Mouse (Mus musculus) large intestine, adult 2 months (tissue): ENCODE measurements around the gene Fbxl21. TPM values are rescaled to one million over a fixed set of nuclear protein-coding genes. Genes with fewer than 3 reads are reported as not detected.

Source experiments
- DNase-seq: peaks from one replicate; pipeline ENCODE4 v3.0.0-alpha.2; 2012; ENCODE audit warnings: low read depth, low spot score
- WGBS: fragments of 180-500 bp; shearing (Covaris S2); methylation state at CpG from one replicate; pipeline ENCODE4 v1.1.7; 2018; 5-methylcytosine and 5-hydroxymethylcytosine counted together
- polyA plus RNA-seq: library from polyadenylated mRNA; depleted of rRNA; stranded (reverse); fragments of >200 nt; gene quantifications from 2 replicates; pipeline ENCODE4 v1.2.3, GENCODE M21; 2012

The Fbxl21 gene
- polyA plus RNA-seq, 1 experiment = 1.7 TPM

DNA sequence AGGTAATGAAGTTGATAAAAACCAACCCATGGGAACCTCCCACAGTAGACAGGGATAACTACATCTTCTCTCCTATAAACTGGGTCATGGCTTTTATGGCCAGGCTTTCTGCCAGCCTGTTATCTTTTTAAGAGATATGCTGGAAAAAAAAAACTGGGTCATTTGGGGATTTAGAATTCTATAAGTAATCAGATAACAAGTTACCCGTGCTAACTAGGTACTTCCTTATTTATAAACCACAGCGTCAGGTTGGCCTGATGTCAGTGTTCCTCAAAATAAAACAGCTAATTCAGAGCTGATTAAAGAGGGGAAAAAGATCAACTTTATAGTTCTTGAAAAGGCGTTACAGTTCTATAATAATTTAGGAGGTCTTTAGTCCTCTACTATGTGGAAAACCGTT is 6.8 kb downstream of the Fbxl21 start:
- no peak for DNase-seq
- WGBS = 32% methylated on average over 4 of the region's 4 CpGs

- 45% methylated on average over 8 of the region's 8 CpGs for WGBS
These were observed 7.4 kb downstream of the Fbxl21 start for GRCm38 (mm10) chr13:56529685-56530084.

GRCm38 (mm10) chr13:56534931-56535330 is 12.7 kb downstream of the Fbxl21 start:
- DNase-seq = no peak
- WGBS = 82% methylated on average over 5 of the region's 5 CpGs

More at GRCm38 (mm10) chr13:56529685-56530084, 7.4 kb downstream of the Fbxl21 start:
- DNase-seq = no peak

DNA sequence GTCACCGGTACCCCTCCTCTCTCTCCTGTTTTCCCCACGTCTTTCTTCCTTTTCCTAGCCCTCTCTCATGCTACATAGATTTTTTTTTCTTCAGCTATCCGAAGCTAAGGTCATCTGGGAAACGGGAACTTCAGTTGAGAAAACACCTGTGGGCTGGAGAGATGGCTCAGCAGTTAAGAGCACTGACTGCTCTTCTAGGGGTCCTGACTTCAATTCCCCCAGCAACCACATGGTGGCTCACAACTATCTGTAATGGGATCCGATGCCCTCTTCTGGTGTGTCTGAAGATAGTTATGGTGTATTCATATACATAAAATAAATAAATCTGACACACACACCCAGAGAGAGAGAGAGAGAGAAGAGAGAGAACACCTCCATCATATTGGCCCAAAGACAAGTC is 13.3 kb downstream of the Fbxl21 start:
- WGBS = 74% methylated on average over 5 of the region's 5 CpGs
- no peak for DNase-seq

GRCm38 (mm10) chr13:56537026-56537425 is 14.8 kb downstream of the Fbxl21 start:
- WGBS = 87% methylated on average over 12 of the region's 12 CpGs
- no peak for DNase-seq

DNA sequence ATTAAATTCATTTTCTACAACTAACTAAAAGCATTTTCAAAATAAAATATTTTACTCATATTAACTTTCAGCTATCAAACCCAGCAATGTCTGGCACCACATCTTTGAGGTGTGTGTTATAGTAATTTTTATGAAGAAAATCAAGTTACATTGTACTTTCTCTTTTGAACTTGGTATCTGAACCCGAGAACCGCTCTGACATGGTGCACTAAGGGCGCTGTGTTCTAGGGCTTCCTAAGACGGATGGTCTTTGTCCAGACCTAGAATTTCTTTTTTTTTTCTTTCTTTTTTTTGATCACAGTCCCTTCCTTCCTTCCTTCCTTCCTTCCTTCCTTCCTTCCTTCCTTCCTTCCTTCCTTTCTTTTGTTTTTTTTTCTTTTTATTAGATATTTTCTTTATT is 17.6 kb downstream of the Fbxl21 start:
- 93% methylated on average over 4 of the region's 4 CpGs for WGBS
- DNase-seq = no peak

- WGBS = 75% methylated on average over 9 of the region's 9 CpGs
These were observed 21.5 kb downstream of the Fbxl21 start for GRCm38 (mm10) chr13:56543805-56544204.

GRCm38 (mm10) chr13:56544956-56545355 is 22.7 kb downstream of the Fbxl21 start:
- DNase-seq = no peak
- WGBS = 75% methylated on average over 3 of the region's 3 CpGs

More at GRCm38 (mm10) chr13:56543805-56544204, 21.5 kb downstream of the Fbxl21 start:
- DNase-seq = no peak

DNA sequence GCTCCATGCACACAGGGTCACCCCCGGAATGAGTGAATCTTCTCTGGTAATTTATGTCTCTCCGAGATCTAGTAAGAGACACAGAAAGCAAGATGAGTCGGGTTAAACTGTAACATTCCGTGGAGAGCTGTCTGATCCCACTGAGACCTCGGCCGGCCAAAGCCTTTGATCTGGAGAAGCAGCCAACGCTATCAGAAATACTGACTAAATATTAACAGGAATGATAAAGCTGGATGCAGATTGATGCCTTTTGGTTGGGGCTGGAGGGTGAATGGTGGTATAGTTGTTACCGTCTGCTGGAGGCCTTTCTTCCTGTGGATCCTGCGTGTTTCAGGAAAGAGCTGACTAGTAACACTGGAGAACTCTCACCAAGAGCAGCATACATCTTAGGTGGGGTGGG is 26.1 kb downstream of the Fbxl21 start, which contains the start of gene Lect2:
Gene Lect2, minus strand, starts transcription at position 102 of the 400 bp plus-strand sequence.
- DNase-seq = no peak

DNA sequence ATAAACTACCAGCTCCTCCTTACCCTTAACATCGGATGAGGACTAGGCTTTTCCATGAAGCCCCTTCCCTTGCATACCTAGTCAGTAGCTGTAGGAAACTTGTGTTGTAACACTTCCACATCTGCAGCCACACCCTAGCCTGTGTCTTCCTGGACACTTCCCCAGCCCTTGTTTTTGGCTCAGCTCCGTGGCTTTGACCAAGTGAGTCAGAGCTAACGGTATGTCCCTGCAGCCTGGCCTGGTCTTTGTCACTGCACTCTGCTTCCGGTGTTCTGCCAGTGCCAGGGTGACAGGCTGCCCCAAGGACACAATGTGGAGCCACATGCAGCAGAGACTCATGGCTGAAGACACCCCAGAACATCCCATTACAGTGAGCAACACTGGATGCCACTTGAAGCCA is 27.1 kb downstream of the Fbxl21 start:
- 28% methylated on average over 4 of the region's 4 CpGs for WGBS
- no peak for DNase-seq

More for the DNA sequence above, 26.1 kb downstream of the Fbxl21 start, which contains the start of gene Lect2:
- WGBS = 36% methylated on average over 9 of the region's 9 CpGs

DNA sequence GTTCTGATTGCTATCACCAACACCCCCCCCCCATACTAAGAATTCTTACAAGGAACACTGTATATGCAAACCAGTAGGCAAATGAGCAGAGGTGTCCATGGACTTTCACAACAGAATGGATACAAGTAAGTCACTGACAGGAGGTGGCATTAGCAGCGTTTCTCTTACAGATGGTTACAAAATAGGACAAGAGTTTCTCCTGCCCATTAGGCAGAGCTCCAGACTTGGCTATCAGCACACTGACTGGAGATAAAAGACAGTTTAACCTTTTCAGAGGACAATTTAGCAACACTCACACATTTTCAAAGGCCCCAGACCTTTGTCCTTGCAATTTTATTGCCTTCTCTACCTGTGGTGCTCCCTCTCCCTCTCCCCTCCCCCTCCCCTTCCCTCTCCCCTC is 28.3 kb downstream of the Fbxl21 start:
- no peak for DNase-seq
- 7% methylated on average over 1 of the region's 1 CpGs for WGBS

DNA sequence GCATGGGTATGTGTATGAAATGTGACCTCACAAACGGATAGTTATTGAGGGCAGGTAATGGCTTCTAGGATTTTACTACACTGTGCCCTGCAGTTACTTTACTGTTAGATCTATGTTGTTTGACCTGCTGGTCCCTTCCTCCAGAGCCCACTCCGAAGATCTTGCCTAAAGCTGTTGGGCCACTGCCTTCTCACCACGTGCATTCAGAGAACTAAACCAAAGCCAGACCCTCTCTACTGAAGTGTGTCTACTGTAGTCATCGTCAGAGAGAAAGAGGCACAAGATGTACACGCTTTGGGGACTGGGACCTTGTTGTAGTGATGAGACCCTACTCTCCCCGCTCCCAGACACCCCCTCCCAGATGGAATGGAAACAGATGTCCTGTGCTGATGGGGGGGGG is 29.4 kb downstream of the Fbxl21 start:
- DNase-seq = no peak
- WGBS = 88% methylated on average over 6 of the region's 6 CpGs

DNA sequence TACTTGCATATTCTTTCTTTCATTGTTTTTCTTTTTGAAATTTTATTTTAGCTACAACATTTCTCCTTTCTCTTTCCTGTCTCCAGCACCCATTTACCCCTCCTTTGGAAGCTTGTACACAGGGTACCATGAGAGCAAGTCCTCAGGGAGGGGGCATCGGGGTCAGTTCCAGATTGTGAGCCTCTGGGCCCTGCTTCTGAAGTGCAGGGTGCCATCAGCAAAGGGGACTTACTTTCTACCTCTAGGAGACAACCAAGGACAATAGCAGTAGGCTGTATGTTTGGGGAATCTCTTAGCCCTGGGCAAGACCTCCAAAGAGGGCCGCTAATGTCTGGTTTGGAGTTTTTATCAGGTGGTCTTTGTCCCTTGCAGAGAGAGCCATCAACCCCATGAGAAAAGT is 31.7 kb downstream of the Fbxl21 start:
- 65% methylated on average over 2 of the region's 2 CpGs for WGBS
- DNase-seq = no peak

DNA sequence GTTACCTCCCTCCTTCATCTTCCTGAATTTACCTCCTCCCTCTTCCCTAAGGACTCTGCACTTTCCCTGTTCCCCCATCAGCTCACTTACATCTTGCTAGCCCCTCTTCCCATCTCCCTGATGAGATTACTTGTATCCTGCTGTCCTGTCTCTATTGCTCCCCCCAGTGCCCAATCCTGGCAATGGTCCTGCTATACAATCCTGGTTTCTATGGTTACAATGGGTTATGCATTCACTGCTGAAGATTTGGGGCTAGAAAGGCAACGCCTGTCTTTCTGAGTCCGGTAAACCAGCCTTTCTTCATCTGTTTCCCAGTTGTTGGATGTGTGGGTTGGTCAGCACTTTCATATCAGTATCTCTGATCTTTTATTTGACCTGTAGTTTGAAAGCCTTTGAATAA is 32.1 kb downstream of the Fbxl21 start:
- WGBS = 26% methylated on average over 2 of the region's 2 CpGs
- no peak for DNase-seq

- 0% methylated on average over 1 of the region's 1 CpGs for WGBS
- no peak for DNase-seq
These were observed 33.7 kb downstream of the Fbxl21 start for GRCm38 (mm10) chr13:56555957-56556356.

GRCm38 (mm10) chr13:56556701-56557100 is 34.4 kb downstream of the Fbxl21 start:
- 66% methylated on average over 3 of the region's 3 CpGs for WGBS
- no peak for DNase-seq

- WGBS = 28% methylated on average over 3 of the region's 3 CpGs
- DNase-seq = no peak
These were observed 36.5 kb downstream of the Fbxl21 start for GRCm38 (mm10) chr13:56558811-56559210.

DNA sequence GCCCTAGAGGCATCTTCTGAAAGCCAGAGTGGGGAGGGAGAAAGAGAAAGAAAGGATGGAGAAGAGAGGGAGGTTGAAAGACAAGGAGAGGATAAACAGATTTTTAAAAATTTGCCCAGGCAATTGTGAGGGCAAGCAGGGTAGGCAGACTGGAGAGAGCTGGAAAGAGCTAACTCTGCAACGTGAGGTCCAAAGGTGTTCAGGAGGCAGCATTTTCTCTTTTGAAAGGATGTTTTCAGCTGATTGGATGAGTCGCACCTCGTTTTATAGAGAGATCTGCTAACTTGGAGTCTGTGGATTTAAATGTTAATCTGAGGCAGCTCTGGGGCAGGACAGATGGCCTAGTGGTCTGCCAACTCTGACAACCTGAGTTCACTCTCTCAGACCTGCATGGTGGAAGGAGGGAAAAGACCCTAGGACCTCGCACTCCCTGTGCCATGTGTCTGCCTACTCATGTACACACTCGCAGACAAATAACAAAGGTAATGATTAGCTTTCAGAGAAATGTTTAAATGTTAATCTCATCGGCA is 37.6 kb downstream of the Fbxl21 start:
- 84% methylated on average over 6 of the region's 6 CpGs for WGBS

DNA sequence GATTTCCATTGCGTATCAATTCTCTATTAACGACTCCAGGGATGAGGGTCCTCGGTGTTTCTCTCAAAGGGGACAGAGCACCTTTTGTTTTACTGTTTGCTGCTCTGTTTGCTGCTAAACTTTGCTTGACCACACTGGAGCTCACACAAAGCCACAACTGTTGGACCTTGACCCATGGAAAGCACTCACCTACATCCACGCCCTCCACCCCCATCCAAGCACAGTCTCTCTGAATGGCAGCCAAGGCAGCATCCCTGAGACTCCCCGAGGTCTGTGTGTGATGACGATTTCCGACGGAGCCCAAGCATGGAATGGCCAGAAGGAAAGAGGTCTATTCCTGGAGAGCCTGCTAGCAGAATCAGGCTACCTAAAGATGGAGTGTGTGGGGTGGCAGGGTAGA is 38.9 kb downstream of the Fbxl21 start:
- no peak for DNase-seq
- WGBS = 40% methylated on average over 8 of the region's 8 CpGs

More for the DNA sequence above, 37.6 kb downstream of the Fbxl21 start:
- no peak for DNase-seq

- WGBS = 36% methylated on average over 6 of the region's 6 CpGs
- DNase-seq = no peak
These were observed 40.8 kb downstream of the Fbxl21 start for GRCm38 (mm10) chr13:56563075-56563474.

DNA sequence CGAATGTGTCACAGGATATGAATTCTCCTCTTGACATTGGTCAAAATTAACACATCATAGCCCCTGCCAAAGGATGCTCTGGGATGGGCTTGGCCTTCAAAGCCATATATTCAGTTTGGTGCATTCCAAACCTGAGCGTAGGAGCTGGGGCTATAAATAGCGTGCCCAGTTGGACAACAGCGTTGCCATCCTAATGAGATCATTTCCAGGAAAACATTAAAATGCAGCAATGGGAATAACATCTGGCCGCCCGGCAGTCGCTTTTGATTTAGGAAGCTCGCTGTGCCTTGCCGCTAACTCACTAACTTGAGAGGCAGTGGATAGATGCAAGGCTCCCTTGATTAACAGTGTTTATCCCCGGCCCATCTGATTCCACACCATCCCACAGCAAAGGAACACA is 44.1 kb downstream of the Fbxl21 start:
- 69% methylated on average over 10 of the region's 10 CpGs for WGBS
- no peak for DNase-seq

- WGBS = 39% methylated on average over 8 of the region's 8 CpGs
- DNase-seq = no peak
These were observed 49.4 kb downstream of the Fbxl21 start for GRCm38 (mm10) chr13:56571645-56572044.
